Mouse (Mus musculus) thymus, adult 2 months (tissue): ENCODE data around the gene Ube3b. TPM values are rescaled to one million over a fixed set of nuclear protein-coding genes. Genes with fewer than 3 reads are reported as not detected.

Experiments used
- DNase-seq: peaks from one replicate; pipeline ENCODE4 v3.0.0; 2021
- H3K27ac ChIP-seq: fragments of 200-500 bp; 2 replicates; pipeline ENCODE4 v1.5.1; 2012; ENCODE audit warnings: low read length, control low read depth; ENCODE audit not compliant: control insufficient read depth, insufficient read depth
- H3K27me3 ChIP-seq: fragments of 200-500 bp; 2 replicates; pipeline ENCODE4 v1.6.1; 2012; ENCODE audit warnings: mild to moderate bottlenecking, low read length, moderate library complexity, mixed read lengths; ENCODE audit not compliant: control insufficient read depth, insufficient read depth
- H3K36me3 ChIP-seq: fragments of 200-500 bp; 2 replicates; pipeline ENCODE4 v1.6.1; 2012; ENCODE audit warnings: mild to moderate bottlenecking, low read length, moderate library complexity; ENCODE audit not compliant: control insufficient read depth, insufficient read depth
- H3K4me1 ChIP-seq: fragments of 200-500 bp; replicated peaks from 2 replicates; pipeline ENCODE4 v1.6.1; 2012; ENCODE audit warnings: low read length; ENCODE audit not compliant: control insufficient read depth, insufficient read depth
- H3K4me3 ChIP-seq: fragments of 200-500 bp; 2 replicates; pipeline ENCODE4 v1.5.1; 2012; ENCODE audit warnings: mild to moderate bottlenecking, low read length, control low read depth, moderate library complexity; ENCODE audit not compliant: control insufficient read depth, insufficient read depth
- CTCF ChIP-seq: fragments of 200-500 bp; IDR thresholded peaks from 2 replicates; pipeline ENCODE4 v1.5.1; 2012; ENCODE audit warnings: mild to moderate bottlenecking, control low read depth, low read length, moderate library complexity, borderline replicate concordance; ENCODE audit not compliant: control insufficient read depth, poor library complexity, insufficient read depth; ENCODE audit errors: extremely low read depth
- POLR2A ChIP-seq: fragments of 200-500 bp; IDR thresholded peaks from 2 replicates; pipeline ENCODE4 v1.6.1; 2012; ENCODE audit warnings: mild to moderate bottlenecking, low read length, control low read depth, moderate library complexity; ENCODE audit not compliant: control insufficient read depth, poor library complexity, insufficient read depth; ENCODE audit errors: extremely low read depth
- whole genome bisulfite sequencing: fragments of 180-500 bp; shearing (Covaris S2); methylation state at CpG from one replicate; pipeline ENCODE4 v1.1.7; 2018; 5-methylcytosine and 5-hydroxymethylcytosine counted together
- polyA plus RNA-seq: library from polyadenylated mRNA; depleted of rRNA; stranded (reverse); fragments of >200 nt; gene quantifications from 2 replicates; pipeline ENCODE4 v1.2.3, GENCODE M21; 2012; rRNA removed

Gene Ube3b
- polyA plus RNA-seq, 1 experiment, result 123 TPM

GRCm38 (mm10) chr5:114468007-114468406 lies 87.6 kb downstream of the Ube3b start:
- Histone ChIP-seq H3K27ac (no peak overlapping the region), H3K4me1 (peaks cover 28% of the 10 kb centered on the region), H3K4me3 (no peak overlapping the region), H3K27me3 (no peaks in the 10 kb centered on the region), H3K36me3 (no peaks in the 10 kb centered on the region)
- DNase-seq, result no peak
- TF ChIP-seq CTCF (no peak), POLR2A (no peak)
- 91% methylated on average over 4 of the region's 4 CpGs for WGBS

GRCm38 (mm10) chr5:114470359-114470758 lies 90.0 kb downstream of the Ube3b start:
- H3K4me3 ChIP-seq, result no peak overlapping the region
- DNase-seq, result no peak
- peaks cover 12% of the 10 kb centered on the region for H3K4me1 ChIP-seq
- WGBS, result 80% methylated on average over 3 of the region's 3 CpGs
- TF ChIP-seq CTCF, result no peak
- H3K27me3 ChIP-seq, result no peaks in the 10 kb centered on the region
- no peaks in the 10 kb centered on the region for H3K36me3 ChIP-seq
- H3K27ac ChIP-seq, result no peak overlapping the region

Other genes with a start within 250 kb of the Ube3b start
- gene Acacb, start 234.1 kb upstream of the Ube3b start, polyA plus RNA-seq, result 20.1 and 24.4 TPM in 2 replicates
- 0.20 and 0.26 TPM in 2 replicates for gene Foxn4, start 106.8 kb upstream of the Ube3b start, polyA plus RNA-seq
- 0.69 and 0.80 TPM in 2 replicates for gene Myo1h, start 91.4 kb upstream of the Ube3b start, polyA plus RNA-seq
- 76.3 and 87.7 TPM in 2 replicates for gene Kctd10, start 99 bp upstream of the Ube3b start, polyA plus RNA-seq
- gene Mmab, start 63.5 kb downstream of the Ube3b start, polyA plus RNA-seq, result 13.5 and 15.1 TPM in 2 replicates
- gene Mvk, start 63.7 kb downstream of the Ube3b start, polyA plus RNA-seq, result 20.8 and 25.9 TPM in 2 replicates
- 15.3 and 18.4 TPM in 2 replicates for gene Fam222a, start 187.4 kb downstream of the Ube3b start, polyA plus RNA-seq